Mouse (Mus musculus): Measurements from ENCODE around the gene Cyp2w1.

DNA sequence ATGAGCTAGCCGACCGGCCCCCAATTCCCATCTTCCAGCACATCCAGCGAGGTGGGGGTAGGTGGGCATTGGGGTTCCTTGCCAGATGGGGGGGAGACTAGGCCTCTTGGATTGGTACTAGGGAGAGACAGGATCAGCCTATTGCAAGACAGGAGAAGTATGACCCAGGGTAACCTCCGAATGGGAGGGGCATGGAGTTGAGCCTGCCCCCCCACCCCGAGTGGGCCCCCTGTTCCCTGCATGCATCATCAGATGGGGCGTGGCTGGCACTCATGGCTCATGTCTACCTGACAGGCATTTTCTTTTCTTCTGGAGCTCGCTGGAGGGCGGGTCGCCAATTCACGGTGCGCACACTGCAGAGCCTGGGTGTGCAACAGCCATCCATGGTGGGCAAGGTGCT is 1.5 kb downstream of the Cyp2w1 start:
- TF ChIP-seq EP300 (IDR thresholded peaks at IDR 0.05; ENCODE audit: insufficient read depth, low read depth, low read length) = no peak
- TF ChIP-seq POLR2A (IDR thresholded peaks at IDR 0.05; ENCODE audit: insufficient read depth, low read length) = no peak
